Mouse (Mus musculus) gonadal fat pad, adult 2 months (tissue): ENCODE measurements around the gene Cyp2r1. TPM values are rescaled to one million over a fixed set of nuclear protein-coding genes. Genes with fewer than 3 reads are reported as not detected.
"Not testable (repeated sequence)": the region's sequence is repeated elsewhere in the genome, so short reads cannot be mapped to it uniquely, and the experiment has no call there.

Experiments
- DNase-seq: peaks from one replicate; pipeline ENCODE4 v3.0.0-alpha.2; 2012; ENCODE audit warnings: low read depth
- polyA plus RNA-seq: library from polyadenylated mRNA; depleted of rRNA; stranded (reverse); fragments of >200 nt; gene quantifications from 2 replicates; pipeline ENCODE4 v1.2.3, GENCODE M21; 2012; rRNA removed

Cyp2r1 gene
- 3.1 and 3.3 TPM in 2 replicates for polyA plus RNA-seq

GRCm38 (mm10) chr7:114562531-114563241, at the start of gene Cyp2r1:
Gene Cyp2r1 (minus strand): TSS chr7:114562972.
- DNase-seq = peak; percentile 30

- DNase-seq = not testable (repeated sequence)
These were observed 31.6 kb upstream of the Cyp2r1 start for GRCm38 (mm10) chr7:114594391-114594790.

GRCm38 (mm10) chr7:114582441-114582840, 19.7 kb upstream of the Cyp2r1 start:
- no peak for DNase-seq

GRCm38 (mm10) chr7:114581200-114581599, 18.4 kb upstream of the Cyp2r1 start:
- DNase-seq = no peak

- no peak for DNase-seq
These were observed 17.7 kb upstream of the Cyp2r1 start for GRCm38 (mm10) chr7:114580426-114580825.

GRCm38 (mm10) chr7:114577665-114578064, 14.9 kb upstream of the Cyp2r1 start:
- no peak for DNase-seq

- no peak for DNase-seq
These were observed 14.2 kb upstream of the Cyp2r1 start for GRCm38 (mm10) chr7:114576931-114577330.

GRCm38 (mm10) chr7:114573866-114574265, 11.1 kb upstream of the Cyp2r1 start:
- not testable (repeated sequence) for DNase-seq

- DNase-seq = no peak
These were observed 26.6 kb downstream of the Cyp2r1 start for GRCm38 (mm10) chr7:114536179-114536578.

- DNase-seq = no peak
These were observed 36.5 kb downstream of the Cyp2r1 start for GRCm38 (mm10) chr7:114526245-114526644.

- DNase-seq = no peak
These were observed 42.6 kb downstream of the Cyp2r1 start for GRCm38 (mm10) chr7:114520122-114520521.

- no peak for DNase-seq
These were observed 53.9 kb downstream of the Cyp2r1 start for GRCm38 (mm10) chr7:114508879-114509278.

Other genes with a start within 250 kb of the Cyp2r1 start
- 39.1 and 44.4 TPM in 2 replicates for gene Pde3b, start 147.7 kb downstream of the Cyp2r1 start, polyA plus RNA-seq
- 1.8 and 2.9 TPM in 2 replicates for gene Calca, start 73.4 kb upstream of the Cyp2r1 start, polyA plus RNA-seq
- gene Calcb, start 155.7 kb upstream of the Cyp2r1 start, polyA plus RNA-seq = 0.11 and 0.65 TPM in 2 replicates
- 0.84 and 2.0 TPM in 2 replicates for gene Insc, start 180.7 kb upstream of the Cyp2r1 start, polyA plus RNA-seq